Mouse (Mus musculus) megakaryocyte, embryonic 14.5 days (primary cell): ENCODE measurements around the gene Prr3.

Source experiments
- FLI1 ChIP-seq: IDR thresholded peaks from 2 replicates; pipeline ENCODE4 v1.6.1; 2012; ENCODE audit warnings: low read length, inconsistent platforms, mixed read lengths
- GATA1 ChIP-seq: IDR thresholded peaks from 3 replicates; pipeline ENCODE4 v1.6.1; 2012; ENCODE audit warnings: mixed read lengths, low read length, inconsistent platforms, borderline replicate concordance

DNA sequence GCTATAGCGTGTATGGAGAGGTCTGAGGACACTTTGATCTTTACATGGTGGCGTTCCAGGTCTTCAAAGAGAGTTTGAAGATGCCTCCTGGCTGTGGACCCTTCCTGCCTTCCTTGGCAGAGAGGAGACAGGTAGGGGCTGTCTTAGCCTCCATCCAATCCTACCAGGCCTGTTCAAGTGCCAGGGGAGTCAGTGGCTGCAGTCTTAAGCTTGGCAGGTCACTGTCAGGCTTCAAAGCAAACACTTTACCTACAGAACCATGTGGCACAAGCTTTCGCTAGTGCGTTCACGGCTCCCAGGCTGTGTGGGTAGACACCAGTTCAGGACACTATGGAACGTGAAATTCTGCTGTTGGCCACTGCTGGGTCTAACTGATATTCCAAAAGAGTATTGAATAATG is 42.9 kb upstream of the Prr3 start:
- no peak for TF ChIP-seq FLI1
- TF ChIP-seq GATA1 = no peak
